Mouse (Mus musculus) limb, embryonic 11.5 days (tissue): ENCODE measurements around the gene Lilra5. TPM values are rescaled to one million over a fixed set of nuclear protein-coding genes. Genes with fewer than 3 reads are reported as not detected.
"Not testable (repeated sequence)": the region's sequence is repeated elsewhere in the genome, so short reads cannot be mapped to it uniquely, and the experiment has no call there.

Experiments
- ATAC-seq: fragments of 200-750 bp; cut with Nextera tagmentation; 2 replicates; pipeline ENCODE4 v1.8.0; 2017; ENCODE audit warnings: low read depth; ENCODE audit not compliant: insufficient number of reproducible peaks, low FRiP score, low TSS enrichment
- DNase-seq: peaks from one replicate; pipeline ENCODE4 v3.0.0-alpha.2; 2015; ENCODE audit warnings: low spot score
- H3K27ac ChIP-seq: fragments of 300-500 bp; sonication (generic); replicated peaks from 2 replicates; pipeline ENCODE4 v1.5.1; 2014; ENCODE audit warnings: low read depth, mild to moderate bottlenecking, low read length
- H3K27me3 ChIP-seq: fragments of 300-500 bp; sonication (generic); 2 replicates; pipeline ENCODE4 v1.6.1; 2014; ENCODE audit warnings: mild to moderate bottlenecking, low read length, mixed read lengths; ENCODE audit not compliant: control insufficient read depth, insufficient read depth
- H3K36me3 ChIP-seq: fragments of 300-500 bp; sonication (generic); 2 replicates; pipeline ENCODE4 v1.6.1; 2014; ENCODE audit warnings: mild to moderate bottlenecking, low read length, moderate library complexity, mixed read lengths; ENCODE audit not compliant: control insufficient read depth, insufficient read depth
- H3K4me1 ChIP-seq: fragments of 300-500 bp; sonication (generic); 2 replicates; pipeline ENCODE4 v1.6.1; 2014; ENCODE audit warnings: low read length, mixed read lengths; ENCODE audit not compliant: control insufficient read depth, insufficient read depth
- H3K4me2 ChIP-seq: fragments of 300-500 bp; sonication (generic); 2 replicates; pipeline ENCODE4 v1.6.1; 2014; ENCODE audit warnings: low read depth, mild to moderate bottlenecking, moderate library complexity; ENCODE audit not compliant: severe bottlenecking
- H3K4me3 ChIP-seq: fragments of 300-500 bp; sonication (generic); 2 replicates; pipeline ENCODE4 v1.5.1; 2014; ENCODE audit warnings: low read depth, low read length
- H3K9ac ChIP-seq: fragments of 300-500 bp; sonication (generic); 2 replicates; pipeline ENCODE4 v1.6.1; 2014; ENCODE audit warnings: mild to moderate bottlenecking, low read length
- H3K9me3 ChIP-seq: fragments of 300-500 bp; sonication (generic); 2 replicates; pipeline ENCODE4 v1.6.1; 2016; ENCODE audit warnings: low read length; ENCODE audit not compliant: control insufficient read depth
- WGBS: fragments of 180-500 bp; shearing (Covaris S2); extraction: QIAGEN DNeasy Blood & Tissue Kit; methylation state at CpG from one replicate; pipeline ENCODE4 v1.1.7; 2014; 5-methylcytosine and 5-hydroxymethylcytosine counted together
- polyA plus RNA-seq: library from polyadenylated mRNA; unstranded; fragments of >200 nt; fragmentation: Nextera tagmentation; extraction: Ambion mirVana; gene quantifications from 2 replicates; pipeline ENCODE4 v1.2.1, GENCODE M21; 2014

Gene Lilra5
- polyA plus RNA-seq, 1 experiment from 2014 or later = not detected

DNA sequence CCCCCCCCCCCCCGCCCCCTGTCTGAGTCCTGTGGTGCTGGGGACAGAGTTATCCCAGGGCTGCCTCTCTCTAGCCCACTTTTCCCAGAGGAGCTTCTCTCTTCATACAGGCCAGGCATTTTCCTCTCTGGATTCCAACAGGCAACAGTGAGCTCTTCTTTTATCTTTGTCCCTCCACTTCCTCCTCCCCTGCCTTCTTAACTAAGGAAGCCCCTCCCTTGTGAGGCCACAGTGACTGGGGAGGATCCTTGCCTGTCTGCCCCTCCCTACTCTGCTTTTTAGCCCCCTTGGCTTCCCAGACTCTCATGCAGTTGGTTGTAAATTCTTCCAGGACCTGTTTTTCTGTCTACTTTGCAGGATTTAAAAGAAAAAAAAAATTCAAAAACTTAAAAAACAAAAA, 18.5 kb downstream of the Lilra5 start:
- not testable (repeated sequence) for H3K4me1 ChIP-seq, H3K4me3 ChIP-seq, H3K9ac ChIP-seq, ATAC-seq, H3K27me3 ChIP-seq, H3K9me3 ChIP-seq, H3K4me2 ChIP-seq, H3K27ac ChIP-seq, H3K36me3 ChIP-seq, DNase-seq
- WGBS = no CpG with 5 or more reads among the region's 1 CpGs

DNA sequence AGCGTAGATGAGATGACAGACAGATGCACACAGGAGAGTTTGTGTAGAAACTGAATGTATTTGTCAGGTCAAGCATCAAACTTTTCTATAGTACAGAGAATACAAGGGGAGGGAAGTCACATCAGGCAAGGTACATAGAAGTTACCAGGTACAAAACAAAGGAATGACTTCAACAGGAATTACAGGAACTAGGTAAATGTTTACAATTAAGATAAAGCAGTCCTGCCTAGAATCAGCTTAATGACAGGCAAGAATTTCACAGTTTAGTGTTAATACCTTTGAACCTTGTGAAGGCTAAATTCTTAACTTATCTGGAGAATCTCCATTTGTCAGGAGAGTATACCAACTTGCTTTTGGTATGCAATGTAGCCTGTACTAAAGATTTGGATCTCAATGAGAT, 23.0 kb downstream of the Lilra5 start:
- H3K4me3 ChIP-seq, H3K36me3 ChIP-seq, ATAC-seq, H3K27me3 ChIP-seq, H3K27ac ChIP-seq, DNase-seq, H3K4me2 ChIP-seq, H3K9me3 ChIP-seq, H3K4me1 ChIP-seq, H3K9ac ChIP-seq: not testable (repeated sequence)
- 93% methylated on average over 1 of the region's 1 CpGs for WGBS

DNA sequence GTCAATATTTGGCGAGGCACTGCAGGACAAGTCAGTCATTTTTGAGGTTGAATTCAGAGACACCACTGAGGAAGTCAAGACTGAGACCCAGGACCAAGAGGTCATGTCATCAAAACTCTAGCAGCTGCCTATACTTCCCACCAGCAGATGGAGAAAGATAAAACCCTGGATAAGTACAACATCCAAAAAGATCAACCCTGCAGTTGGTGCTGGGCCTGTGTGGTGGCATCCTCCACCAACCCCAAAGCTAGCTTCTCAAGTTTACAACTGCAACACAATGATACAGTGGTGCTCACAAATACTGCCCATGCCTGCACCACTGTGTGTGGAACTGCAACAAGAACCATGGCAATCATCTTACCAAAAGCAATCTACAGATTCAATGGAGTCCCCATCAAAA, 34.6 kb downstream of the Lilra5 start:
- not testable (repeated sequence) for H3K4me2 ChIP-seq, H3K4me1 ChIP-seq, ATAC-seq, H3K9ac ChIP-seq, H3K27me3 ChIP-seq, H3K9me3 ChIP-seq, H3K36me3 ChIP-seq, H3K4me3 ChIP-seq, H3K27ac ChIP-seq, DNase-seq
- 77% methylated on average over 1 of the region's 1 CpGs for WGBS

DNA sequence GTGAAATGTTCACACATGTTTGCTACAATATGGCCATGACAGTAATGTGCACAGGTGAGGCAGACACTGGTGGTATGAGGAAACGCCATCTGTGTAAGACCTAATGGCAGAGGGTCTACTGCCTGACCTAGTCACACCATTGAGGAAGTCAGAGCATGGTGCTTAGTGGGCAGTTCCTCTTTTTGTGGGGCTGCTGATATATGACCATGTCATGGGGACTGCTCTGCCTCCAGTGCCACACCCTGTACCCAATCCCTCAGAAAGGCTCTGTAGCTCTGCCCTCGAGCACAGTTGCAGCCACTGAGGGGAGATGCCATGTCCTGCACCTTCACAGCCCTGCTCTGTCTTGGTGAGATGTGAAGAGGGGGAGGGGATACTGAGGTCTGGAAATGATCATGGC, 36.3 kb downstream of the Lilra5 start:
- not testable (repeated sequence) for H3K9me3 ChIP-seq, H3K4me3 ChIP-seq, ATAC-seq, H3K4me2 ChIP-seq, H3K27ac ChIP-seq, H3K36me3 ChIP-seq, DNase-seq, H3K4me1 ChIP-seq, H3K27me3 ChIP-seq, H3K9ac ChIP-seq
- WGBS = 56% methylated on average over 2 of the region's 2 CpGs

DNA sequence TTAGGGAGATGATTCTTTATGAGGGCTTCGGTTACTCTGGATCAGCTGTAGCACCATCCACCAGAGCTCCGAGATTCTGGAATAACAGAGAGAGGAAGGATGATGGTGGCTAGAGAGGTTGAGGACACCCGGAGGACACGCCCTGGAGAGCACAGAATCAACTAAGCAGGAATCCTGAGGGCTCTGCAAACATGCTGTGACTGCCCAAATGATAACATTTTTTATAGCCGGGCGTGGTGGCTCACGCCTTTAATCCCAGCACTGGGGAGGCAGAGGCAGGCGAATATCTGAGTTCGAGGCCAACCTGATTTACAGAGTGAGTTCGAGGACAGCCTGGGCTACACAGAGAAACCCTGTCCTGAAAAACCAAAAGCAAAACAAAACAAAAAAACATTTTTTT, 37.9 kb downstream of the Lilra5 start:
- not testable (repeated sequence) for H3K9ac ChIP-seq, DNase-seq, H3K4me3 ChIP-seq, H3K36me3 ChIP-seq, H3K4me2 ChIP-seq, ATAC-seq, H3K27ac ChIP-seq, H3K4me1 ChIP-seq, H3K27me3 ChIP-seq, H3K9me3 ChIP-seq
- WGBS = 90% methylated on average over 10 of the region's 10 CpGs

DNA sequence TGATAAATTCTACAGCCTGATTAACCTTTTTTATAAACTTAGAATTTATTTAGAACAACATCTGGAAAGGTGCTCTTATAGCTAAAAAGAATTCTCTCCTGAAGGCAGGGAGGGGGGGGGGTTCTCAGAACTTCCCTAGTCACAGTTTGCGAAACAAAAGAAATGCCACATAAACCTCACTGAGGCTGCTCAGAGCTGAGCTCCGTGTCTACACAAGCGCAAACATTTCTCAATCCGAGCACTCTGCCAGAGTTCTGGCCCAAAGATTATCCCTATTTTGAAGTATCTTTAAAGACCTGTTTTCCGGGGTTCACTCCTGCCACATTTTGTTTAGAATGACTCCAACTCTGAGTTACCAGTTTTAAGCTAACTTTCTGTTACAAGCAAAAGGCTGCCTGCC, 55.1 kb downstream of the Lilra5 start:
- Histone ChIP-seq H3K4me2 (no peak overlapping the region), H3K4me3 (no peak overlapping the region), H3K27ac (no peak overlapping the region), H3K27me3 (no peaks in the 10 kb centered on the region), H3K4me1 (no peaks in the 10 kb centered on the region), H3K36me3 (no peaks in the 10 kb centered on the region), H3K9ac (no peak overlapping the region), H3K9me3 (no peaks in the 10 kb centered on the region)
- DNase-seq (no peak), ATAC-seq (no peak)
- 74% methylated on average over 5 of the region's 5 CpGs for WGBS

Other genes with a start within 250 kb of the Lilra5 start
- gene Lair1, start 174.6 kb upstream of the Lilra5 start, polyA plus RNA-seq = 0.18 and 0.55 TPM in 2 replicates
- gene Ttyh1, start 118.3 kb upstream of the Lilra5 start, polyA plus RNA-seq = 1.4 and 1.5 TPM in 2 replicates
- 47.6 and 49.7 TPM in 2 replicates for gene Leng8, start 100.7 kb upstream of the Lilra5 start, polyA plus RNA-seq
- 1.0 and 1.2 TPM in 2 replicates for gene Leng9, start 87.4 kb upstream of the Lilra5 start, polyA plus RNA-seq
- gene Cdc42ep5, start 72.9 kb upstream of the Lilra5 start, polyA plus RNA-seq = 29.4 and 35.1 TPM in 2 replicates
- gene Ncr1, start 100.0 kb downstream of the Lilra5 start, polyA plus RNA-seq = not detected in 2 replicates
- 0.23 and 0.67 TPM in 2 replicates for gene Gp6, start 160.0 kb downstream of the Lilra5 start, polyA plus RNA-seq
- 29.8 and 30.0 TPM in 2 replicates for gene Rdh13, start 207.9 kb downstream of the Lilra5 start, polyA plus RNA-seq
- gene Eps8l1, start 222.9 kb downstream of the Lilra5 start, polyA plus RNA-seq = 3.4 and 6.7 TPM in 2 replicates